ENCODE assay signal across 27 mouse cellular contexts in the genomic region with DNA sequence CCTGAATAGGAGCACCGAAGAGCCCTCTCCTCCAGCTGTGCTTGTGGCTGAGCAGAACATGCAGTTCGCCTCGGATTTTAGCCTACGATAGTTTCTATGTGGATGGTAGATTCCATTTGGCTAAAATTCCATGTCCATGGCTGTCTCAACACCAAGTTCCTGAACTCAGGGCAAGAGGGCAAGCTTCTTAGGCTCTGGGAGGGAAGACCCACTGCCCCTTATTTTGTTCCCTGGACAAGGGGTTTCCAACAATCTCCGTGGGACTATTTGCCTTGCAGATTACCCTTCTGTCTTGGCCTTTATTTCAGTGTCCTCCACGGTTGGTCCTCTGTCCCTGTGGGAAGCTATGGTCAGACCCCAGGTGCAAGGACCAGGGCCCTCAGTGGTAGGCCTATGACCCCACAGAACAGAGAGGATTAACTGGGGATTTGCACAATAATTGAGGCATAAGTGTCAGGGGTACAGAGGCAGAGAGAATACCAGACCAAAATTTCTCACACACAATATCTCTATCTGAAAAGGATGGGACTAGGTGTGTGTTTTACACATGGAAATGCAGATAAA.
DNase-seq lines count a peak whose midpoint lies in the region; ATAC-seq and TF ChIP-seq lines count a peak whose summit lies in the region.
"Had no signal": no experiment of that assay in that cellular context is flagged by ENCODE, and none has a peak within 500 bp of the region (broad histone marks: within the 10 kb centered on the region; RNA-seq: fewer than 3 reads in every experiment).

No protein-coding gene starts in this region.

- H3K36me3 ChIP-seq in forebrain, embryonic 11.5 days (ENCODE audit: control insufficient read depth, insufficient read depth, low read length): no peaks in the 10 kb centered on the region
- H3K36me3 ChIP-seq in forebrain, embryonic 13.5 days (ENCODE audit: poor library complexity, severe bottlenecking): no peaks in the 10 kb centered on the region
- no peaks in the 10 kb centered on the region for H3K36me3 ChIP-seq in midbrain, embryonic 10.5 days
- no peaks in the 10 kb centered on the region for H3K36me3 ChIP-seq in midbrain, embryonic 16.5 days (ENCODE audit: control insufficient read depth, insufficient read depth, low read length)
- H3K36me3 ChIP-seq in midbrain, embryonic 13.5 days: no peaks in the 10 kb centered on the region
- no peaks in the 10 kb centered on the region for H3K36me3 ChIP-seq in midbrain, postnatal 0 days (ENCODE audit: insufficient read depth, low read length)
- no peaks in the 10 kb centered on the region for H3K36me3 ChIP-seq in liver, postnatal 0 days (replicated peaks; ENCODE audit: insufficient read depth, low read length)
- H3K36me3 ChIP-seq: forebrain, embryonic 12.5 days; heart, embryonic 10.5 days; heart, embryonic 13.5 days; hindbrain, embryonic 13.5 days; intestine, embryonic 15.5 days had no signal

- 0 out of 2 replicates have a peak, but pooled peaks cover 2% of the 10 kb centered on the region for H3K4me1 ChIP-seq in forebrain, embryonic 11.5 days (replicated peaks; ENCODE audit: control insufficient read depth, insufficient read depth, low read length)
- H3K4me1 ChIP-seq in forebrain, embryonic 13.5 days: 0 out of 2 replicates have a peak, but pooled peaks cover 5% of the 10 kb centered on the region
- peaks cover 39% of the 10 kb centered on the region for H3K4me1 ChIP-seq in midbrain, embryonic 10.5 days
- H3K4me1 ChIP-seq in midbrain, embryonic 16.5 days (ENCODE audit: control insufficient read depth, insufficient read depth, low read length): peaks cover 6% of the 10 kb centered on the region; the same call in 1 of the 2 replicates
- H3K4me1 ChIP-seq in midbrain, embryonic 13.5 days (replicated peaks): peaks cover 21% of the 10 kb centered on the region
- H3K4me1 ChIP-seq in midbrain, postnatal 0 days (ENCODE audit: insufficient read depth, low read length): no peaks in the 10 kb centered on the region
- 0 out of 2 replicates have a peak, but pooled peaks cover 3% of the 10 kb centered on the region for H3K4me1 ChIP-seq in liver, postnatal 0 days (ENCODE audit: insufficient read depth)
- H3K4me1 ChIP-seq: heart, embryonic 10.5 days; heart, embryonic 13.5 days; intestine, embryonic 15.5 days had no signal

- no peak overlapping the region for H3K4me2 ChIP-seq in forebrain, embryonic 11.5 days (ENCODE audit: low read depth, low read length, severe bottlenecking)
- no peak overlapping the region for H3K4me2 ChIP-seq in forebrain, embryonic 13.5 days
- H3K4me2 ChIP-seq in midbrain, embryonic 16.5 days (ENCODE audit: low read length): no peak overlapping the region
- no peak overlapping the region for H3K4me2 ChIP-seq in midbrain, embryonic 13.5 days (replicated peaks)
- H3K4me2 ChIP-seq in midbrain, postnatal 0 days (ENCODE audit: low read depth, low read length, poor library complexity, severe bottlenecking): no peak overlapping the region
- H3K4me2 ChIP-seq in liver, postnatal 0 days (ENCODE audit: low read depth, low read length): no peak overlapping the region
- H3K4me2 ChIP-seq: forebrain, embryonic 12.5 days; heart, embryonic 13.5 days; hindbrain, embryonic 13.5 days; intestine, embryonic 15.5 days had no signal

- no peak for TF ChIP-seq CTCF in midbrain, postnatal 0 days (IDR thresholded peaks at IDR 0.05)
- no peak for TF ChIP-seq CTCF in liver, postnatal 0 days (IDR thresholded peaks at IDR 0.05; ENCODE audit: low read depth)

- no peak overlapping the region for H3K27ac ChIP-seq in forebrain, embryonic 11.5 days (ENCODE audit: low read depth, low read length)
- H3K27ac ChIP-seq in forebrain, embryonic 13.5 days: no peak overlapping the region
- H3K27ac ChIP-seq in midbrain, embryonic 10.5 days (replicated peaks): peak overlapping the region; percentile 46; the same call in 1 of the 2 replicates
- H3K27ac ChIP-seq in midbrain, embryonic 16.5 days (ENCODE audit: low read length): no peak overlapping the region
- no peak overlapping the region for H3K27ac ChIP-seq in midbrain, embryonic 13.5 days
- H3K27ac ChIP-seq in midbrain, postnatal 0 days (ENCODE audit: low read depth, low read length): no peak overlapping the region
- no peak overlapping the region for H3K27ac ChIP-seq in liver, postnatal 0 days (ENCODE audit: low read depth)
- H3K27ac ChIP-seq: forebrain, embryonic 12.5 days; gastrocnemius, adult 2 months; heart, embryonic 10.5 days; heart, embryonic 13.5 days; hindbrain, embryonic 13.5 days; intestine, embryonic 15.5 days had no signal

- no peak for TF ChIP-seq EP300 in liver, postnatal 0 days (IDR thresholded peaks at IDR 0.05; ENCODE audit: low read depth)

- no peak overlapping the region for H3K9ac ChIP-seq in forebrain, embryonic 11.5 days (ENCODE audit: low read length)
- no peak overlapping the region for H3K9ac ChIP-seq in forebrain, embryonic 13.5 days
- H3K9ac ChIP-seq in midbrain, embryonic 16.5 days (ENCODE audit: low read depth, low read length): no peak overlapping the region
- H3K9ac ChIP-seq in midbrain, embryonic 13.5 days (replicated peaks): no peak overlapping the region
- H3K9ac ChIP-seq in midbrain, postnatal 0 days (replicated peaks; ENCODE audit: low read length, poor library complexity, severe bottlenecking): no peak overlapping the region
- no peak overlapping the region for H3K9ac ChIP-seq in liver, postnatal 0 days (replicated peaks)
- H3K9ac ChIP-seq: forebrain, embryonic 12.5 days; heart, embryonic 13.5 days; hindbrain, embryonic 13.5 days; intestine, embryonic 15.5 days had no signal

- peak; percentile 65; the same call in 1 of the 2 replicates for ATAC-seq in forebrain, embryonic 11.5 days (replicated peaks; ENCODE audit: low FRiP score)
- ATAC-seq in forebrain, embryonic 13.5 days: no peak
- ATAC-seq in midbrain, embryonic 16.5 days: no peak
- ATAC-seq in midbrain, embryonic 13.5 days: 0 out of 2 replicates have a peak, but pooled peaks have one; percentile 20
- no peak for ATAC-seq in midbrain, postnatal 0 days (ENCODE audit: low FRiP score)
- ATAC-seq in liver, postnatal 0 days: no peak
- ATAC-seq: CD4-positive, CD25-positive, alpha-beta regulatory T cell, adult 4 months; forebrain, embryonic 16.5 days; hindbrain, embryonic 16.5 days; intestine, embryonic 15.5 days had no signal

- no peak for DNase-seq in forebrain, embryonic 11.5 days (ENCODE audit: low spot score)
- peak; percentile 77 for DNase-seq in midbrain, embryonic 10.5 days (ENCODE audit: low spot score)
- DNase-seq in midbrain, postnatal 0 days (ENCODE audit: low spot score): no peak
- DNase-seq in liver, postnatal 0 days: no peak
- DNase-seq: adrenal gland, adult 2 months; adrenal gland, postnatal 25 days; cerebellum, adult 11-12 months; cerebellum, adult 8-10 months; cerebellum, postnatal 10 days; cerebellum, postnatal 36 days; gastrocnemius, adult 2 months; gastrocnemius, postnatal 14 days; heart, adult 18-20 months; heart, postnatal 14 days; heart, postnatal 4 days; kidney, adult 11 months had no signal

- no peaks in the 10 kb centered on the region for H3K9me3 ChIP-seq in forebrain, embryonic 11.5 days (ENCODE audit: control insufficient read depth, low read length)
- no peaks in the 10 kb centered on the region for H3K9me3 ChIP-seq in forebrain, embryonic 13.5 days (replicated peaks)
- no peaks in the 10 kb centered on the region for H3K9me3 ChIP-seq in midbrain, embryonic 10.5 days (replicated peaks)
- H3K9me3 ChIP-seq in midbrain, embryonic 16.5 days (replicated peaks; ENCODE audit: control insufficient read depth, low read length, poor library complexity, severe bottlenecking): no peaks in the 10 kb centered on the region
- no peaks in the 10 kb centered on the region for H3K9me3 ChIP-seq in midbrain, embryonic 13.5 days
- no peaks in the 10 kb centered on the region for H3K9me3 ChIP-seq in midbrain, postnatal 0 days (ENCODE audit: low read length)
- H3K9me3 ChIP-seq in liver, postnatal 0 days (ENCODE audit: low read length): no peaks in the 10 kb centered on the region
- H3K9me3 ChIP-seq: forebrain, embryonic 12.5 days; heart, embryonic 10.5 days; heart, embryonic 13.5 days; hindbrain, embryonic 13.5 days; intestine, embryonic 15.5 days had no signal

- no peak overlapping the region for H3K4me3 ChIP-seq in forebrain, embryonic 11.5 days (ENCODE audit: low read depth, low read length)
- no peak overlapping the region for H3K4me3 ChIP-seq in forebrain, embryonic 13.5 days
- no peak overlapping the region for H3K4me3 ChIP-seq in midbrain, embryonic 10.5 days
- H3K4me3 ChIP-seq in midbrain, embryonic 16.5 days (ENCODE audit: low read depth, low read length): no peak overlapping the region
- H3K4me3 ChIP-seq in midbrain, embryonic 13.5 days (replicated peaks): no peak overlapping the region
- no peak overlapping the region for H3K4me3 ChIP-seq in midbrain, postnatal 0 days (ENCODE audit: low read depth, low read length)
- H3K4me3 ChIP-seq in liver, postnatal 0 days (ENCODE audit: low read depth, low read length): no peak overlapping the region
- H3K4me3 ChIP-seq: forebrain, embryonic 12.5 days; gastrocnemius, adult 2 months; heart, embryonic 10.5 days; heart, embryonic 13.5 days; hindbrain, embryonic 13.5 days; intestine, embryonic 15.5 days had no signal

- no peaks in the 10 kb centered on the region for H3K27me3 ChIP-seq in forebrain, embryonic 11.5 days (ENCODE audit: control insufficient read depth, insufficient read depth, low read length)
- no peaks in the 10 kb centered on the region for H3K27me3 ChIP-seq in forebrain, embryonic 13.5 days
- peaks cover 83% of the 10 kb centered on the region for H3K27me3 ChIP-seq in midbrain, embryonic 10.5 days (ENCODE audit: low read depth, poor library complexity, severe bottlenecking)
- H3K27me3 ChIP-seq in midbrain, embryonic 16.5 days (ENCODE audit: control insufficient read depth, insufficient read depth, low read depth, low read length): no peaks in the 10 kb centered on the region
- 0 out of 2 replicates have a peak, but pooled peaks cover 3% of the 10 kb centered on the region for H3K27me3 ChIP-seq in midbrain, embryonic 13.5 days
- H3K27me3 ChIP-seq in midbrain, postnatal 0 days (ENCODE audit: insufficient read depth, low read length): no peaks in the 10 kb centered on the region
- H3K27me3 ChIP-seq in liver, postnatal 0 days (ENCODE audit: insufficient read depth, low read length): no peaks in the 10 kb centered on the region
- H3K27me3 ChIP-seq: forebrain, embryonic 12.5 days; hindbrain, embryonic 13.5 days; intestine, embryonic 15.5 days had no signal

- WGBS in forebrain, embryonic 11.5 days: 49% methylated on average over 6 of the region's 6 CpGs
- WGBS in forebrain, embryonic 13.5 days: 53% methylated on average over 6 of the region's 6 CpGs
- 28% methylated on average over 6 of the region's 6 CpGs for WGBS in midbrain, embryonic 10.5 days
- WGBS in midbrain, embryonic 16.5 days: 23% methylated on average over 6 of the region's 6 CpGs
- 15% methylated on average over 6 of the region's 6 CpGs for WGBS in midbrain, embryonic 13.5 days
- 20% methylated on average over 6 of the region's 6 CpGs for WGBS in midbrain, postnatal 0 days
- WGBS in liver, postnatal 0 days (ENCODE audit: insufficient replicate concordance): 75% methylated on average over 6 of the region's 6 CpGs

Comparison
In these comparisons a context has a peak if more than half of its experiments do, and no peak if none do; other contexts are left out.
1. ATAC-seq: peak in forebrain, embryonic 11.5 days (single experiment) and midbrain, embryonic 13.5 days (single experiment); none in forebrain, embryonic 13.5 days (single experiment), midbrain, embryonic 16.5 days (single experiment), midbrain, postnatal 0 days (single experiment) and liver, postnatal 0 days (single experiment).